8 mouse cellular contexts compared by ENCODE assay signal in genomic region chr9:66989581-66989980, GRCm38 (mm10). TPM values are rescaled to one million over a fixed set of nuclear protein-coding genes. Genes with fewer than 3 reads are reported as not detected.
DNase-seq lines count a peak whose midpoint lies in the region; ATAC-seq lines count a peak whose summit lies in the region.

No protein-coding gene starts in this region.

- H3K9me3 ChIP-seq in heart, embryonic 12.5 days (replicated peaks) = 0 out of 2 replicates have a peak, but pooled peaks cover 4% of the 10 kb centered on the region
- H3K9me3 ChIP-seq in lung, embryonic 15.5 days = no peaks in the 10 kb centered on the region
- H3K9me3 ChIP-seq in intestine, embryonic 16.5 days (ENCODE audit: control insufficient read depth, low read length) = no peaks in the 10 kb centered on the region
- 0 out of 2 replicates have a peak, but pooled peaks cover 5% of the 10 kb centered on the region for H3K9me3 ChIP-seq in stomach, embryonic 16.5 days (replicated peaks; ENCODE audit: control insufficient read depth, low read length)
- H3K9me3 ChIP-seq in midbrain, embryonic 14.5 days (ENCODE audit: control insufficient read depth, low read length) = no peaks in the 10 kb centered on the region

- no peak overlapping the region for H3K9ac ChIP-seq in heart, embryonic 12.5 days
- H3K9ac ChIP-seq in lung, embryonic 15.5 days = no peak overlapping the region
- no peak overlapping the region for H3K9ac ChIP-seq in intestine, embryonic 16.5 days (ENCODE audit: low read depth, low read length)
- H3K9ac ChIP-seq in stomach, embryonic 16.5 days (ENCODE audit: low read length) = peak overlapping the region; percentile 22; the same call in 1 of the 2 replicates
- no peak overlapping the region for H3K9ac ChIP-seq in midbrain, embryonic 14.5 days (replicated peaks; ENCODE audit: low read length)

- DNase-seq in heart, adult 9 months (ENCODE audit: low spot score in 2 of 2) = no peak
- no peak for DNase-seq in lung, postnatal 36 days
- no peak for DNase-seq in gastrocnemius, postnatal 14 days
- no peak for DNase-seq in midbrain, embryonic 14.5 days

- WGBS in heart, embryonic 12.5 days = 60% methylated on average over 6 of the region's 6 CpGs
- 42% methylated on average over 6 of the region's 6 CpGs for WGBS in lung, embryonic 15.5 days
- 42% methylated on average over 6 of the region's 6 CpGs for WGBS in intestine, embryonic 16.5 days
- WGBS in stomach, embryonic 16.5 days = 42% methylated on average over 6 of the region's 6 CpGs
- WGBS in midbrain, embryonic 14.5 days = 80% methylated on average over 6 of the region's 6 CpGs

- ATAC-seq in heart, embryonic 12.5 days (ENCODE audit: insufficient number of reproducible peaks, low FRiP score) = no peak
- ATAC-seq in lung, embryonic 15.5 days (ENCODE audit: borderline replicate concordance, extremely low read depth, low FRiP score, low TSS enrichment) = no peak
- ATAC-seq in intestine, embryonic 16.5 days = no peak
- no peak for ATAC-seq in stomach, embryonic 16.5 days (ENCODE audit: insufficient read depth, low FRiP score)
- ATAC-seq in midbrain, embryonic 14.5 days (ENCODE audit: low FRiP score, low TSS enrichment) = no peak

- peaks cover 44% of the 10 kb centered on the region for H3K4me1 ChIP-seq in heart, embryonic 12.5 days (replicated peaks)
- peaks cover 45% of the 10 kb centered on the region for H3K4me1 ChIP-seq in lung, embryonic 15.5 days
- H3K4me1 ChIP-seq in intestine, embryonic 16.5 days (ENCODE audit: control insufficient read depth, insufficient read depth, low read length) = peaks cover 24% of the 10 kb centered on the region
- H3K4me1 ChIP-seq in stomach, embryonic 16.5 days (ENCODE audit: control insufficient read depth, insufficient read depth, low read length) = peaks cover 36% of the 10 kb centered on the region
- H3K4me1 ChIP-seq in midbrain, embryonic 14.5 days (ENCODE audit: control insufficient read depth, insufficient read depth, low read length) = no peaks in the 10 kb centered on the region

- H3K36me3 ChIP-seq in heart, embryonic 12.5 days = no peaks in the 10 kb centered on the region
- no peaks in the 10 kb centered on the region for H3K36me3 ChIP-seq in lung, embryonic 15.5 days
- H3K36me3 ChIP-seq in intestine, embryonic 16.5 days (ENCODE audit: control insufficient read depth, insufficient read depth, low read length) = no peaks in the 10 kb centered on the region
- H3K36me3 ChIP-seq in stomach, embryonic 16.5 days (ENCODE audit: control insufficient read depth, insufficient read depth, low read length) = no peaks in the 10 kb centered on the region
- no peaks in the 10 kb centered on the region for H3K36me3 ChIP-seq in midbrain, embryonic 14.5 days (ENCODE audit: control insufficient read depth, insufficient read depth, low read length)

- no peak overlapping the region for H3K4me2 ChIP-seq in heart, embryonic 12.5 days
- no peak overlapping the region; the same call in 1 of the 2 replicates for H3K4me2 ChIP-seq in lung, embryonic 15.5 days
- no peak overlapping the region for H3K4me2 ChIP-seq in intestine, embryonic 16.5 days (ENCODE audit: low read depth, low read length)
- peak overlapping the region; percentile 20; the same call in 1 of the 2 replicates for H3K4me2 ChIP-seq in stomach, embryonic 16.5 days (ENCODE audit: low read depth, low read length)
- no peak overlapping the region for H3K4me2 ChIP-seq in midbrain, embryonic 14.5 days (ENCODE audit: low read length)

- intact Hi-C loops in gastrocnemius, postnatal 14 days (cut with DNase I; ENCODE audit: low total_unique reads) = no loop called here

- no peak overlapping the region for H3K4me3 ChIP-seq in heart, embryonic 12.5 days
- no peak overlapping the region for H3K4me3 ChIP-seq in lung, embryonic 15.5 days
- no peak overlapping the region for H3K4me3 ChIP-seq in intestine, embryonic 16.5 days (ENCODE audit: low read length)
- H3K4me3 ChIP-seq in stomach, embryonic 16.5 days (replicated peaks; ENCODE audit: low read length) = no peak overlapping the region
- no peak overlapping the region for H3K4me3 ChIP-seq in midbrain, embryonic 14.5 days (replicated peaks; ENCODE audit: low read depth, low read length)

- peak overlapping the region; percentile 34; the same call in 1 of the 2 replicates for H3K27ac ChIP-seq in heart, embryonic 12.5 days (ENCODE audit: poor library complexity, severe bottlenecking)
- H3K27ac ChIP-seq in lung, embryonic 15.5 days = peak overlapping the region; percentile 95
- H3K27ac ChIP-seq in intestine, embryonic 16.5 days (ENCODE audit: low read length) = peak overlapping the region; percentile 88
- peak overlapping the region; percentile 98 for H3K27ac ChIP-seq in stomach, embryonic 16.5 days (ENCODE audit: low read length)
- no peak overlapping the region for H3K27ac ChIP-seq in midbrain, embryonic 14.5 days (replicated peaks; ENCODE audit: low read depth, low read length)

- H3K27me3 ChIP-seq in heart, embryonic 12.5 days (replicated peaks) = no peaks in the 10 kb centered on the region
- H3K27me3 ChIP-seq in lung, embryonic 15.5 days = no peaks in the 10 kb centered on the region
- no peaks in the 10 kb centered on the region for H3K27me3 ChIP-seq in intestine, embryonic 16.5 days (replicated peaks; ENCODE audit: control insufficient read depth, insufficient read depth, low read length)
- no peaks in the 10 kb centered on the region for H3K27me3 ChIP-seq in stomach, embryonic 16.5 days (ENCODE audit: control insufficient read depth, insufficient read depth, low read length)
- no peaks in the 10 kb centered on the region for H3K27me3 ChIP-seq in midbrain, embryonic 14.5 days (ENCODE audit: control insufficient read depth, insufficient read depth, low read length)

RNA-seq across cellular contexts. Expression of gene Lactb, which starts 14.3 kb away (rescaled TPM):
- 9.3 and 10.1 TPM in 2 replicates for polyA plus RNA-seq in heart, embryonic 12.5 days (2016; fragmentation: Nextera tagmentation; extraction: Ambion mirVana)
- 6.7 and 7.2 TPM in 2 replicates for polyA plus RNA-seq in lung, embryonic 15.5 days (2015; fragmentation: Nextera tagmentation; extraction: Ambion mirVana)
- 5.6 and 6.7 TPM in 2 replicates for polyA plus RNA-seq in intestine, embryonic 16.5 days (2015; fragmentation: Nextera tagmentation; extraction: Ambion mirVana)
- polyA plus RNA-seq in stomach, embryonic 16.5 days (2015; fragmentation: Nextera tagmentation; extraction: Ambion mirVana) = 6.2 and 7.8 TPM in 2 replicates
- 10 to 100 TPM; 21.3 to 21.6 TPM for total RNA-seq in gastrocnemius, postnatal 14 days (2021)
- 14.2 and 14.8 TPM in 2 replicates for polyA plus RNA-seq in midbrain, embryonic 14.5 days (2014; fragmentation: Nextera tagmentation; extraction: Ambion mirVana)

RNA-seq across cellular contexts. Expression of gene Rps27l, which starts 43.7 kb away (rescaled TPM):
- 563 and 577 TPM in 2 replicates for polyA plus RNA-seq in heart, embryonic 12.5 days (2016; fragmentation: Nextera tagmentation; extraction: Ambion mirVana)
- 602 and 647 TPM in 2 replicates for polyA plus RNA-seq in lung, embryonic 15.5 days (2015; fragmentation: Nextera tagmentation; extraction: Ambion mirVana)
- polyA plus RNA-seq in intestine, embryonic 16.5 days (2015; fragmentation: Nextera tagmentation; extraction: Ambion mirVana) = 763 and 818 TPM in 2 replicates
- 713 and 839 TPM in 2 replicates for polyA plus RNA-seq in stomach, embryonic 16.5 days (2015; fragmentation: Nextera tagmentation; extraction: Ambion mirVana)
- 100 to 1,000 TPM; 179 to 205 TPM for total RNA-seq in gastrocnemius, postnatal 14 days (2021)
- polyA plus RNA-seq in midbrain, embryonic 14.5 days (2014; fragmentation: Nextera tagmentation; extraction: Ambion mirVana) = 245 and 251 TPM in 2 replicates

RNA-seq across cellular contexts. Expression of gene Tpm1, which starts 59.6 kb away (rescaled TPM):
- 4,565 and 4,650 TPM in 2 replicates for polyA plus RNA-seq in heart, embryonic 12.5 days (2016; fragmentation: Nextera tagmentation; extraction: Ambion mirVana)
- 747 and 774 TPM in 2 replicates for polyA plus RNA-seq in lung, embryonic 15.5 days (2015; fragmentation: Nextera tagmentation; extraction: Ambion mirVana)
- polyA plus RNA-seq in intestine, embryonic 16.5 days (2015; fragmentation: Nextera tagmentation; extraction: Ambion mirVana) = 1,080 and 1,114 TPM in 2 replicates
- polyA plus RNA-seq in stomach, embryonic 16.5 days (2015; fragmentation: Nextera tagmentation; extraction: Ambion mirVana) = 1,286 and 1,473 TPM in 2 replicates
- total RNA-seq in gastrocnemius, postnatal 14 days (2021) = over 10,000 TPM; 23,393 to 24,139 TPM
- 96.7 and 124 TPM in 2 replicates for polyA plus RNA-seq in midbrain, embryonic 14.5 days (2014; fragmentation: Nextera tagmentation; extraction: Ambion mirVana)
